Mouse (Mus musculus) bone marrow macrophage, adult 2 months (primary cell): ENCODE results near the gene Polr2g.

ENCODE experiments used
- CTCF ChIP-seq: IDR thresholded peaks from 2 replicates; pipeline ENCODE4 v1.5.1; 2012; ENCODE audit warnings: low read depth, mild to moderate bottlenecking, low read length, moderate library complexity
- POLR2A ChIP-seq: IDR thresholded peaks from 2 replicates; pipeline ENCODE4 v1.6.1; 2012; ENCODE audit warnings: mild to moderate bottlenecking, low read depth, low read length, borderline replicate concordance

DNA sequence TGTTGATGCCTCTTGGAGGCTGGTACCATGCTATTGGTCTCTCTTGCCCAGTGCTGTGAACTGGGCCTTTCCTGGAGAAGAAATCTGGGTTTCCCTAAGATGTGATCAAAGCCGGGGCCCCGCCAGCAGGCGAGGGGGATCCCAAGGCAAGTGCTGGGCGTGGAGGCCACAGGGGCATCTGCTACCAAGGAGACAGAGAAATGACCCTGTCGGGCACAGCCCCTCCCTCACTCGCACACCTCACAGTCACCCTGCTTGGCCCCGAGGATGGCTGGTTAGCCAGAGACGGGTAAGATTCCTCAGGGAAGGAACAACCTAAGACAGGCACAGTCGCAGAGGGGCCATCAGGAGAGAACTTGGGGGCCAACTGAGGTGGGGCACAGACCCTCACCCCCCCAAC is 32.8 kb downstream of the Polr2g start:
- TF ChIP-seq CTCF, result no peak
- TF ChIP-seq POLR2A, result no peak
